Mouse (Mus musculus) heart, adult 11 months (tissue): ENCODE results near the gene Dpp8.
A peak's percentile ranks its signal among the peaks of the same experiment; 100 is the strongest.

Experiments used
- DNase-seq: peaks from one replicate; pipeline ENCODE4 v3.0.0; 2022

The Dpp8 gene

GRCm38 (mm10) chr9:65094237-65094636 lies 62.0 kb downstream of the Dpp8 start:
- peak; percentile 98 for DNase-seq

- no peak for DNase-seq
These were observed 68.9 kb downstream of the Dpp8 start, which contains the start of gene Igdcc4 for GRCm38 (mm10) chr9:65100991-65101685. TSS of gene Igdcc4 (plus strand) at chr9:65101486.

DNA sequence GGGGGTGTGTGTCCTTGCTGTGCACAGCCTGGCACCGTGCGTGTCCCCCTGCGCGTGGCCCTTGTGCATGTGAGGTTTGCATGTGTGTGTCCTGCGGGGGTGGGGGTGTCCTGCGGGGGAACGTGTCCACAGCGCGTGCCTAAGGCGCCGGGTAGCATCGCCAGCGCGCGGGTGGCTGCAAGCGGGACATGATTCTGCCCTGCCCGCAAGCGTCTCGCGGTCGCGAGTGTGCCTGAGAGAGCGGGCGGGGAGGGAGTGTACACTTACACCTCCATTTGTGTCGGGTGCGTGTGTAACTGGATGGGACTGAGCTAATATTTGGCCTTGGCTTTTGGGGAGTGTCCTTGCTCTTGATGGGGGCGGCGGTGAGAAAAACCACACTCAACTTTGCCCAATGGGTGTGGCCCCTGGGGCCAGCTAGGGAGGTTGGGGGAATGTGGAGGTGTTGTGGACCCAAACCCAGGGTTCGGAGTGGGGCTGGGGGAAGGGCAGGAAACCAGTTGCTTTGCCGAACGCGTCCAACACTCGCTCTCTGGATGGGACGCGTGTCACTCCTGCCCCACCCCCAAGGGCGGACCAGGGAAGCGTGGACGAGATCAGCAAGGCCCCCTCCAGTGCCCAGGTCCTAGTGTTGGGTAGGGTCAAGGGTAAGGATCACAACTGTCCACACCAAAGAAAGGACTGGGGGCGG lies 69.6 kb downstream of the Dpp8 start:
- peak; percentile 94 for DNase-seq

DNA sequence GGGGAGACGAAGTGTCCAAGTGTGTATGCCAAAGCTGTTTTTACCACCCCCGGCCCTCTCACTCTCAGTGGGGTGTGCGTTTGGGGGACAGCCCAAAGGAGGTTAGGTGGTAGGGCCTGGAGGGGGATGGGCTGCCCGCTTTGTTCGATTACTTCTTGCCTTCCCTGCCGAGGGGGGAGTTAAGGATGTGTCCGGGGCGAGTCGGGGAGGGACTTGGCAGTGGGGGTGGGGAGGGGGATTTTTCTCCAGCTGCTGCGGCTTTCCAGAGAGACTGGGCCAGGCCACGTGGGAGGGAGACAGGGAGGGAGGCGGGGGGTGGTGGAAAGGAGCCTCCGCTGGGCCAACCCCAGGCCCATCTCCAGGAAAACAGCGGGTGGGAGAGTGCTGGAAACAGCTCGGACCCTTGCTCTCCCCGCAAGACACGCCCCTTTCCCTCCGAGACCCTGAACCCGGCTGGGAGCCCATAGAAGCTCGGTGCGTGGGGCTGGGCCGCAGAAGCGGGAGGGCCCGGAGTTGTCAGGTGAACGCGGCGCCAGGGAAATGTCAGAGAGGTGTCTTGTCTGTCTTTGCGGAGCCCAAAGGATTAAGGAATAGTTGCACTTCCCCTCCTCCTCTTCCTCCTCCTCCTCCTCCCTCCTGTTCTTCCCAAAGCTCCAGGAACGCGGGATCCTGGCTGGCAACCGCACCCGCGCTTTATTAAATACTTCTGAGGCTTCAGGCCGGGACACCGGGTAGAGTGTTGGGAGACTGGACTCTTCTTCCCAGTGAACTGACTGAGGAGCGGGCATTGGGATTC lies 70.4 kb downstream of the Dpp8 start:
- peak; percentile 89 for DNase-seq

DNA sequence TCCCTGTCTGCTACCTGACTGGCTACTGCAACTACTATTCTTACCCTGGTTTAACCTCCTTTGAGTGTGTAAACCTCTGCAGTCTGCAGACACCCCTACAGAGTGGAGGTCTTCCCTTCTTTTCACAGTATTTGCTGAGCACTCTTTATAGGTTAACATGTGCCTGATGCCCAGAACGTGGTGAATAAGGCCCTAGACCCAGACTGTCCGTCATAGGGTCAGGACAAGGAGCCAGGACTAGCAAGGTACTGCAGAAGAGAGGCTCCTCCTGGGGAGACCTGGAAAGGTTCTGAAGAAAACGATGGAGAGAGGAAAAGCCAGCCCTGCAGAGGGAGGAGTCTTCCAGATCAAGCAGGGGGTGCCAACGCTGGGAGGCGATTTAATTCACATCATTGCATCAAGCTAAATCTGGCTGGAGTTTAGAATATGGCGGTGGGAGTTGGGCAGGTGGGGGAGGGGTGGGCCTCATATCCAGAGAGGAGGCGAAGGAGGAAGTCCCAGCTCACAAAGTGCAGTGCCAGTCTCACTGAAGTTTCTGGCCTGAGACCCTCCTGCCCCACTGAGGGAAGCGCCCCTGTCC lies 71.0 kb downstream of the Dpp8 start:
- no peak for DNase-seq

GRCm38 (mm10) chr9:65106821-65107220 lies 74.6 kb downstream of the Dpp8 start:
- peak; percentile 90 for DNase-seq

GRCm38 (mm10) chr9:65107893-65108292 lies 75.7 kb downstream of the Dpp8 start:
- no peak for DNase-seq

DNA sequence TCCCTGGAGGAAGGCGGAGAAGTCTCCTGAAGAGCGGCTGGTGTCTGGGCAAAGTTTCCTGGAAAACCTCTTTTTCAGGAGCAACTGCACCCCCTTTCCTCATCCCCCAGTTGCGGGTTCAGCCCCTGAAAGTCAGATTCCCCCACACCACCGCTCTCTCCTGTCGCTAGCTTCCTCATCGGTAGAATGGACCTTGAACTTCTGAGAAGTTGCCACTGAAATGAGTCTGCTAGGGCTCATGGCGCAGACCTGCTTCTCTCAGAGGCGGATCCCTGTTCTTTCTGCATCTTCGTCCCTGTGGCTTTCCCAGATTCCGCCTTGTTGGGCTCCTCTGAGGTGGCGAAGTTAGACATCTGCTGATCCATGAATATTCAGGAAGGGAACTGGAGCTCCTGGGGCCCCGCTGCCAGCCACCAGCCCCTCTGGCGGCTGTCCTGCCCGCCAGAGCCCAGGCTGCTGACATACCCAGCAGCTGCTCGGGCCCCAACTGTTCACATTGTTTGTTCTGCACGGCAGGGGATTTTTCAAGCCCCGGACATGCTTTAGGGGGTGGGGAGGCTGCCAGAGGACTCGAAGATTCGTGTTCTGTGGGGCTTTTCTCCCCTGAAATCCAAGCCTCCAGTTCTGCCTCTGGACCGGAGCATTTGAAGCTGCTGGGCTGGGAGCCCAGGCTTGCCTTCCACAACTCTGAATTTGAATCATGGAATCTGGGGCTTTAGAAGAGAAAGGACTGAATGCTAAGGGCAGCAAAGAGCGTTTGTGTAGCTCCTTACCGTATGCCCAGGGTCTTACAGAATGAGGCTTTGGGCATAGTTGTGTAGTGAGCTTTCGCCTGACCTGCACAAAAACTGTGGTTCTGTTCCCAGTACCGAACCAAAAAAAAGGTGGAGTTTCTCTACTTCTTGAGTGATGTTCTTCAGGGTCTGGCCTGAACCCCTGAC lies 77.2 kb downstream of the Dpp8 start:
- no peak for DNase-seq

- no peak for DNase-seq
These were observed 79.5 kb downstream of the Dpp8 start for GRCm38 (mm10) chr9:65111698-65112097.

DNA sequence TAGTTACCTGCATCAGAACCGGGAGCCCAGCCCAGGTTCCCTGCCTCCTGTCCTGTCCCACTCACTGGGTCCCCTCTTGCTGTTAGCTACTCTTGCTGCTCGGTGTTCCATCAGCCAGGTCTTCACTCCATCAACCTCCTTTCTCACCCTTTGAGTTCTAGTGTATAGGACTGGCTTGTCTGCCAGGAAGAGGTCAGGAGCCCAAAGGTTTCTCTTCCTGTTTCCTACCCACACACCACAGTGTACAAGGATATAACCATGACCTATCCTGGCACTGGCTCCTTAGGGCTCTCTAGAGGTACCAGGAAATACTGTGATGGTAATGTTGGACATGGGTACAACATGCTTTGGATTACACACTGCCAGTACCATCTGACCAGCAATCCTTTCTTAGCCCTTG lies 81.5 kb downstream of the Dpp8 start:
- no peak for DNase-seq

DNA sequence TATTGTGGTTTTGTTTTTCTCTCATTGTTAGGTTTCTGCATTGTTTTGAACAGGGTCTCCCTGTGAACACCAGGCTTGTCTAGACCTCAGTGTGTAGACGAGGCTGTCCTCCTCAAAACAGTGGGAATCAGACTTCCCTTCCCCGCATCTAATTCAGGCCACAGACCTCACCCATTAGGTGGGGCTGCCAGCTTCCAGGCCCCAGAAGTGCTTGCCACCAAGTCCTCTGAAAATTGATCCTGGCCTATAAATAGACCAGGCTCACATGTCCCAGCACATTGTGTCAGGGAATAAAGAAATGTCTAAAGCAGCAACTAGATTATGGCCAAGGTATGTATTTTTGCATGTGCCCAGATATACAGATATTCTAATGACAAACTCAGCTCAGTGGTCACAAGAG lies 83.7 kb downstream of the Dpp8 start:
- peak; percentile 88 for DNase-seq

- DNase-seq = no peak
These were observed 85.3 kb downstream of the Dpp8 start for GRCm38 (mm10) chr9:65117516-65117915.

DNA sequence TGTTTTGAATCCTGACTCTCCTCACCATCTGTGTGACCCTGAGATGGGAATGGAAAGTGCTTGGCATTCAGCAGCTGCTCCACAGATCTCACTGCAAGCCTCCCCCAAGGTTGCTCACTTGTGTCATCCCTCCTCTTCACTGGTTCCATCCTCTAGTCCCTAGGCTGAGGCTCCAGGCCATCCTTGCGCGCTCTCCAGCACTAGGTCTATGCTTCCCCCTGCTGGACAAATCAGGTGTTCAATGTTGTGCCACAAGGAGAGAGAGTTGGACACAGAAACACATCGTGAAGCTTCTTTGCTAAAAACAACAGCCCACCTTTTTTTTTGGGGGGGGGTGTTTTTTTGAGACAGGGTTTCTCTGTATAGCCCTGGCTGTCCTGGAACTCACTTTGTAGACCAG lies 88.7 kb downstream of the Dpp8 start:
- DNase-seq = peak; percentile 92

- DNase-seq = peak; percentile 96
These were observed 90.3 kb downstream of the Dpp8 start for GRCm38 (mm10) chr9:65122545-65122944.

DNA sequence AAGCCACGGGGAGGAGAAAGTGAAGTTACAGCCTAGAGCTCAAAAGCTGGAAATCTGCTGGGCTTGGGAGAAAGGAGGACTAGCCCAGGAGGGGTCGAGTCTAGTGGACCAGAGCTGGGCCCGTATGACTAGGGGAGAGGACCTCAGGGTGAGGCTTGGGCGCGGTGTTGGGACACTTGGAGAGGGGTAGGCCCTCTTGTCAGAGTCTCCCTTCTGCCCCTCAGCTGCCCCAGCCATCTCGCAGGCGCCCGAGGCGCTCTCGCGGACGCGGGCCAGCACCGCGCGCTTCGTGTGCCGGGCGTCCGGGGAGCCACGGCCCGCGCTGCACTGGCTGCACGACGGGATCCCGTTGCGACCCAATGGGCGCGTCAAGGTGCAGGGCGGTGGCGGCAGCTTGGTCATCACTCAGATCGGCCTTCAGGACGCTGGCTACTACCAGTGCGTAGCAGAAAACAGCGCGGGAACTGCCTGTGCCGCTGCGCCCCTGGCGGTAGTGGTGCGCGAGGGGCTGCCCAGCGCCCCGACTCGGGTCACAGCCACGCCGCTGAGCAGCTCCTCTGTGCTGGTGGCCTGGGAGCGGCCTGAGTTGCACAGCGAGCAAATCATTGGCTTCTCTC lies 91.4 kb downstream of the Dpp8 start:
- DNase-seq = peak; percentile 89

GRCm38 (mm10) chr9:65128123-65128815 lies 96.1 kb downstream of the Dpp8 start:
- DNase-seq = no peak

DNA sequence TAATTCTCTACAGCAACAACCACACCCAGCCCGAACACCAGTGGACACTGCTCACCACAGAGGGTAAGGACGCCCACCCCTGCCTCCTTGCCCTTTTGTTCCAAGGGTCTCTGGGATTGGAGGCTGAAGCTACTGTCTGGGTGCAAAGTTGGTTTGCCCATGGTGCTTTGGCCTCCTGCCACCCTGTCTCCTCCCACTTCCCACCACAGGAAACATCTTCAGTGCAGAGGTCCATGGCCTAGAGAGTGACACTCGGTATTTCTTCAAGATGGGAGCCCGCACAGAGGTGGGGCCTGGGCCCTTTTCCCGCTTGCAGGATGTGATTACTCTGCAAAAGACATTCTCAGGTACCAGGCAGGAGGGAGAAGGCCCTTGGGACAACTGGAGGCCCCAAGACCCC lies 99.5 kb downstream of the Dpp8 start:
- no peak for DNase-seq
